Mouse (Mus musculus): Measurements from ENCODE around the gene Prdm13. TPM values are rescaled to one million over a fixed set of nuclear protein-coding genes. Genes with fewer than 3 reads are reported as not detected.

Gene Prdm13
- polyA plus RNA-seq, 1 experiment from 2014 or later, result not detected

DNA sequence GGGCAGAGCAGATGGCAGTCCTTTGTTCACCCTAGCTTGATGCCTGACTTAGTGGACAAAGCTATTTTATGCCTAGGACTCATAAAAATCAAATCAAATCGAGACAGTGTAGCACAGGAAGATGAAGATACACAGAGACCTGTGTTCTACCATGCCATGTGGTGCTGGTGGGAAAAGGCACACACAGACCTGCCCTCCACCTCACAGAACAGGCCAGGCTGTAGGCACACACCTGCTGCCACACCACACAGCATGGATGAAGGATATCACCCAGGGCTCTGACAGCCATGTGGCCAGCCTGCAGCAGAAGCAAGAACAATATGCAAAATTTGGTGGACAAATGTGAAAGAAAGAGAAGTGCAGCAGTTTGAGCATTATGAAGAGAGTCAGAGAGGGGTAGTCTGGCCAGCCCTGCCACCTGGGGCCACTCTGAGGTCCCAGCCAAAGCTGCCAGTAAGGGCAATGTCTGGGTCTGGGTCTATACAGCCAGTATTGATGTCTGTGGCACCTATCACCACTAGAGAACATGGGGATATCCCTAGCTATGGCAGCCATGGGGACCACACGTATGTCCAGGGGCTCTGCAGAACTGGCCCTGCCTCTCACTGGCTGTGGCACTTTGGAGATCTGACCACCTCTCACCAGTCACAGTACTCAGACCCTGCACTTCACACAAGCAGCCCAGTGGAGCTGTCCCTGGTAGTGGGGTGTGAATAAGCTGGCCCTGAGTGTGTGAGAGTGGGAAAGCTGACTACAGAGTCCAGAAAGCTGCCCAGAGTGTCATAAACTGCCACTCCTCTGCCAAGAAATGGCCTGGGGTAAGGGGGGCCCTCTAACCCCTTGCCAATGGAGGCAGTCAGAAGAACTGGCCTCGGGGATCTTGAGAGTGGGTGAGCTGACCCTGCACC, 57.1 kb downstream of the Prdm13 start:
- Histone ChIP-seq H3K27me3 (ENCODE audit: control insufficient read depth, insufficient read depth, low read depth, low read length) (no peaks in the 10 kb centered on the region), H3K9me3 (replicated peaks; ENCODE audit: control insufficient read depth, low read length) (no peaks in the 10 kb centered on the region), H3K4me1 (ENCODE audit: control insufficient read depth, low read depth, low read length) (no peaks in the 10 kb centered on the region), H3K36me3 (ENCODE audit: control insufficient read depth, insufficient read depth) (no peaks in the 10 kb centered on the region), H3K4me2 (ENCODE audit: low read depth, low read length) (no peak overlapping the region), H3K4me3 (ENCODE audit: low read depth, low read length) (no peak overlapping the region), H3K9ac (ENCODE audit: low read depth, low read length) (no peak overlapping the region), H3K27ac (ENCODE audit: low read length) (no peak overlapping the region)
- ATAC-seq (ENCODE audit: low read depth), result no peak
- 26% methylated on average over 3 of the region's 3 CpGs for WGBS (ENCODE audit: insufficient replicate concordance)

Other genes starting within 250 kb of the Prdm13 start
- 17.6 and 18.8 TPM in 2 replicates for gene Ccnc, start 41.7 kb upstream of the Prdm13 start, polyA plus RNA-seq (2015; fragmentation: Nextera tagmentation; extraction: Ambion mirVana)
- gene Usp45, start 81.2 kb upstream of the Prdm13 start, polyA plus RNA-seq (2015; fragmentation: Nextera tagmentation; extraction: Ambion mirVana), result 14.6 and 14.8 TPM in 2 replicates
- gene Tstd3, start 81.2 kb upstream of the Prdm13 start, polyA plus RNA-seq (2015; fragmentation: Nextera tagmentation; extraction: Ambion mirVana), result 12.9 and 14.2 TPM in 2 replicates
- gene Pnisr, start 161.6 kb upstream of the Prdm13 start, polyA plus RNA-seq (2015; fragmentation: Nextera tagmentation; extraction: Ambion mirVana), result 36.5 and 39.8 TPM in 2 replicates
- 6.6 TPM in 2 replicates for gene Coq3, start 193.7 kb upstream of the Prdm13 start, polyA plus RNA-seq (2015; fragmentation: Nextera tagmentation; extraction: Ambion mirVana)
- gene Faxc, start 245.4 kb upstream of the Prdm13 start, polyA plus RNA-seq (2015; fragmentation: Nextera tagmentation; extraction: Ambion mirVana), result 0.04 and 0.06 TPM in 2 replicates

All from liver, embryonic 16.5 days (tissue).